Mouse (Mus musculus) intestine, embryonic 15.5 days (tissue): ENCODE data around the gene Lfng. TPM values are rescaled to one million over a fixed set of nuclear protein-coding genes. Genes with fewer than 3 reads are reported as not detected.

Experiments used
- ATAC-seq: fragments of 200-750 bp; cut with Nextera tagmentation; 2 replicates; pipeline ENCODE4 v1.8.0; 2017; ENCODE audit warnings: moderate TSS enrichment, moderate library complexity
- H3K27ac ChIP-seq: fragments of 300-500 bp; sonication (generic); 2 replicates; pipeline ENCODE4 v1.5.1; 2015; ENCODE audit warnings: mild to moderate bottlenecking, inconsistent platforms
- H3K27me3 ChIP-seq: fragments of 300-500 bp; sonication (generic); replicated peaks from 2 replicates; pipeline ENCODE4 v1.6.1; 2015; ENCODE audit warnings: inconsistent platforms
- H3K36me3 ChIP-seq: fragments of 300-500 bp; sonication (generic); 2 replicates; pipeline ENCODE4 v1.6.1; 2015; ENCODE audit warnings: inconsistent platforms
- H3K4me1 ChIP-seq: fragments of 300-500 bp; sonication (generic); replicated peaks from 2 replicates; pipeline ENCODE4 v1.6.1; 2015; ENCODE audit warnings: inconsistent platforms
- H3K4me2 ChIP-seq: fragments of 300-500 bp; sonication (generic); replicated peaks from 2 replicates; pipeline ENCODE4 v1.6.1; 2015; ENCODE audit warnings: mild to moderate bottlenecking, inconsistent platforms
- H3K4me3 ChIP-seq: fragments of 300-500 bp; sonication (generic); replicated peaks from 2 replicates; pipeline ENCODE4 v1.5.1; 2015; ENCODE audit warnings: inconsistent platforms
- H3K9ac ChIP-seq: fragments of 300-500 bp; sonication (generic); 2 replicates; pipeline ENCODE4 v1.6.1; 2015; ENCODE audit warnings: inconsistent platforms
- H3K9me3 ChIP-seq: fragments of 300-500 bp; sonication (generic); 2 replicates; pipeline ENCODE4 v1.6.1; 2016; ENCODE audit warnings: inconsistent platforms
- WGBS: fragments of 180-500 bp; shearing (Covaris S2); methylation state at CpG from one replicate; pipeline ENCODE4 v1.1.7; 2015; 5-methylcytosine and 5-hydroxymethylcytosine counted together
- polyA plus RNA-seq: library from polyadenylated mRNA; unstranded; fragments of >200 nt; fragmentation: Nextera tagmentation; extraction: Ambion mirVana; gene quantifications from 2 replicates; pipeline ENCODE4 v1.2.1, GENCODE M21; 2015

Lfng gene
- polyA plus RNA-seq, 1 experiment from 2014 or later, result 14.8 TPM

GRCm38 (mm10) chr5:140610273-140611011 is 3.3 kb downstream of the Lfng start:
- Histone ChIP-seq H3K27me3 (peaks cover 20% of the 10 kb centered on the region), H3K4me1 (peaks cover 62% of the 10 kb centered on the region), H3K27ac (peak overlapping the region; percentile 87), H3K4me2 (peak overlapping the region; percentile 83), H3K9ac (peak overlapping the region; percentile 31), H3K4me3 (peak overlapping the region; percentile 49), H3K36me3 (peaks cover 3% of the 10 kb centered on the region; the same call in 1 of the 2 replicates), H3K9me3 (no peaks in the 10 kb centered on the region)
- WGBS, result 3% methylated on average over 30 of the region's 30 CpGs
- ATAC-seq, result peak; percentile 39

GRCm38 (mm10) chr5:140611021-140611583 is 4.0 kb downstream of the Lfng start:
- Histone ChIP-seq H3K27me3 (peaks cover 17% of the 10 kb centered on the region), H3K9ac (peak overlapping the region; percentile 31), H3K4me1 (peaks cover 60% of the 10 kb centered on the region), H3K9me3 (no peaks in the 10 kb centered on the region), H3K4me2 (peak overlapping the region; percentile 83), H3K4me3 (peak overlapping the region; percentile 49), H3K27ac (peak overlapping the region; percentile 87), H3K36me3 (peaks cover 3% of the 10 kb centered on the region; the same call in 1 of the 2 replicates)
- WGBS, result 12% methylated on average over 21 of the region's 21 CpGs
- peak; percentile 78 for ATAC-seq

- 0 out of 2 replicates have a peak overlapping the region, but pooled peaks have one; percentile 31 for H3K9ac ChIP-seq
- no peaks in the 10 kb centered on the region for H3K9me3 ChIP-seq
- H3K27ac ChIP-seq, result peak overlapping the region; percentile 87
- peak; percentile 54 for ATAC-seq
- peaks cover 58% of the 10 kb centered on the region for H3K4me1 ChIP-seq
- peaks cover 3% of the 10 kb centered on the region; the same call in 1 of the 2 replicates for H3K36me3 ChIP-seq
- peaks cover 11% of the 10 kb centered on the region for H3K27me3 ChIP-seq
- peak overlapping the region; percentile 83 for H3K4me2 ChIP-seq
- WGBS, result 18% methylated on average over 15 of the region's 15 CpGs
- peak overlapping the region; percentile 49 for H3K4me3 ChIP-seq
Measured at GRCm38 (mm10) chr5:140611611-140612185, 4.6 kb downstream of the Lfng start.

DNA sequence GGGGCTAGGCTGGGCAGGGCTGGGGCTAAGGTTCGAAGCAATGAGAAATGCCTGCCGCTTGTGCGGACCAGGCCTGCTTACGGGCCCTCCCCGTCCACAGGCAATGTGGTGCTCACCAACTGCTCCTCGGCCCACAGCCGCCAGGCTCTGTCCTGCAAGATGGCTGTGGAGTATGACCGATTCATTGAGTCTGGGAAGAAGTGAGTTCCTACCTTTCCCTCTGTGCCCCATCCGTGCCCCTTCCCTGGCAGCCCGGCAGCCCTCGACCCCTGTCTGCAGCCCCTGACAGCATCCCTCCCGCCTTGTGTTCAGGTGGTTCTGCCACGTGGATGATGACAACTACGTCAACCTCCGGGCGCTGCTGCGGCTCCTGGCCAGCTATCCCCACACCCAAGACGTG is 5.1 kb downstream of the Lfng start:
- no peaks in the 10 kb centered on the region for H3K9me3 ChIP-seq
- H3K27ac ChIP-seq, result peak overlapping the region; percentile 87
- peaks cover 57% of the 10 kb centered on the region for H3K4me1 ChIP-seq
- 0 out of 2 replicates have a peak overlapping the region, but pooled peaks have one; percentile 31 for H3K9ac ChIP-seq
- peak overlapping the region; percentile 49 for H3K4me3 ChIP-seq
- H3K4me2 ChIP-seq, result peak overlapping the region; percentile 83
- peaks cover 3% of the 10 kb centered on the region; the same call in 1 of the 2 replicates for H3K36me3 ChIP-seq
- 53% methylated on average over 18 of the region's 18 CpGs for WGBS
- H3K27me3 ChIP-seq, result peaks cover 6% of the 10 kb centered on the region; the same call in 1 of the 2 replicates
- no peak for ATAC-seq

GRCm38 (mm10) chr5:140614141-140614540 is 7.0 kb downstream of the Lfng start:
- no peak overlapping the region for H3K9ac ChIP-seq
- no peak overlapping the region for H3K4me2 ChIP-seq
- 88% methylated on average over 10 of the region's 10 CpGs for WGBS
- no peaks in the 10 kb centered on the region for H3K9me3 ChIP-seq
- H3K36me3 ChIP-seq, result peaks cover 3% of the 10 kb centered on the region; the same call in 1 of the 2 replicates
- H3K4me3 ChIP-seq, result no peak overlapping the region
- H3K27ac ChIP-seq, result no peak overlapping the region
- no peak for ATAC-seq
- no peaks in the 10 kb centered on the region; the same call in 1 of the 2 replicates for H3K27me3 ChIP-seq
- H3K4me1 ChIP-seq, result peaks cover 42% of the 10 kb centered on the region

DNA sequence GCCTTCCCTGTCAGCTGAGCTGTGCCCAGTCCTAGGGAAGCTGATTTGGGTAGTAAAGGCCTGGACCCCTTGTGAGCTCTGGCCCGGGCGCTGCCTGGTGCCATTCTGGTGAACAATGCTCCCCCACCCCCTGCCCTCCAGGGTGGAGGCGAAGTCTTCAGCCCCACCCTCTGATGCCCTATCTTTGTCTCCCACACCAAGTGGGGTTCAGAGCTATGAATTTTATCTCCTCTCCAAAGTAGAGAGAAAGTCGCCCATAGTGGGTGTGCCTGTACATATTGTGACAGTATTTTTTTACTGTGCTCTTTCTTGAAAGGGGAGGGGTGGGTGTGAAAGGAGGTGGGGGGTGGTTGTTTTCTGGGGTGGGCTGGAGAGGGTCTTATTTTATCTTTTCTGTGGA is 7.7 kb downstream of the Lfng start:
- H3K27me3 ChIP-seq, result no peaks in the 10 kb centered on the region
- peaks cover 37% of the 10 kb centered on the region for H3K4me1 ChIP-seq
- 79% methylated on average over 4 of the region's 4 CpGs for WGBS
- no peak overlapping the region for H3K9ac ChIP-seq
- no peak overlapping the region for H3K27ac ChIP-seq
- H3K4me2 ChIP-seq, result no peak overlapping the region
- no peaks in the 10 kb centered on the region for H3K9me3 ChIP-seq
- H3K36me3 ChIP-seq, result peaks cover 3% of the 10 kb centered on the region; the same call in 1 of the 2 replicates
- ATAC-seq, result no peak
- no peak overlapping the region for H3K4me3 ChIP-seq

DNA sequence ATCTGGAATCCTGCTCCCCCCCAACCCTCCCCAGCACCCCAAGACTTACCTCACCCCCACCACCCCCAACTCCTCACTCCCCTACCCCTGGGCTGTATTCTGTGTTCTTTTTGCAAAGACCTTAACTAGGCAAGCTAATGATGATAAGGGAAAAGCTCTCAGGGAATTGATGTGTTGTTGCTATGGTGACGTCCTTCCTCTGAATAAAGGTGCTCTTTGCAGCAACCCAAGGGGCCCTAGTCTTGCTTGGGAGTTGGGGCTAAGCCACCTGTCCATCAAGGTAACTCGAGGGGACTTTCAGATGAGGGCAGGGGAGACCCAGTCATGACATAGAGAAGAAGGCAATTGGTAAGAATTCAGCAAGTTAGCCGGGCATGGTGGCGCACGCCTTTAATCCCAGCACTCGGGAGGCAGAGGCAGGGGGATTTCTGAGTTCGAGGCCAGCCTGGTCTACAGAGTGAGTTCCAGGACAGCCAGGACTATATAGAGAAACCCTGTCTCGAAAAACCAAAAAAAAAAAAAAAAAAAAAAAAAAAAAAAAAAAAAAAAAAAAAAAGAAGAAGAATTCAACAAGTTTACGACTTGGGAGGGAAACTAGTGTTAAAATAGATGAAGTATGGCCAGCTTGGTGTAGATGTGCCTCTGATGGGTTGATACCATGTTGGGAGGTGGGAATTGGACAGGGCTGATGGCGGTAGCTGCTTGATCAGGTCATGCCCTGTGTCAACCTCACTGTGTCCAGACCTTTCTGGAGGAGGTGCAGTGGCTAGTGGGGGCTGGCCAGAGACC is 8.4 kb downstream of the Lfng start:
- no peak for ATAC-seq
- Histone ChIP-seq H3K4me3 (no peak overlapping the region), H3K9ac (no peak overlapping the region), H3K4me2 (no peak overlapping the region), H3K27me3 (no peaks in the 10 kb centered on the region), H3K9me3 (no peaks in the 10 kb centered on the region), H3K36me3 (peaks cover 3% of the 10 kb centered on the region; the same call in 1 of the 2 replicates), H3K27ac (no peak overlapping the region), H3K4me1 (peaks cover 33% of the 10 kb centered on the region)
- WGBS, result 79% methylated on average over 10 of the region's 10 CpGs

- Histone ChIP-seq H3K36me3 (peaks cover 3% of the 10 kb centered on the region; the same call in 1 of the 2 replicates), H3K4me3 (no peak overlapping the region), H3K27me3 (no peaks in the 10 kb centered on the region), H3K27ac (peak overlapping the region; percentile 24; the same call in 1 of the 2 replicates), H3K9ac (no peak overlapping the region), H3K4me1 (peaks cover 27% of the 10 kb centered on the region), H3K4me2 (no peak overlapping the region), H3K9me3 (no peaks in the 10 kb centered on the region)
- ATAC-seq, result no peak
- WGBS, result 85% methylated on average over 6 of the region's 6 CpGs
Measured at GRCm38 (mm10) chr5:140616110-140616503, 9.0 kb downstream of the Lfng start.

- Histone ChIP-seq H3K4me3 (no peak overlapping the region), H3K27ac (peak overlapping the region; percentile 24; the same call in 1 of the 2 replicates), H3K36me3 (peaks cover 3% of the 10 kb centered on the region; the same call in 1 of the 2 replicates), H3K27me3 (no peaks in the 10 kb centered on the region), H3K4me1 (peaks cover 22% of the 10 kb centered on the region), H3K4me2 (no peak overlapping the region), H3K9ac (no peak overlapping the region), H3K9me3 (no peaks in the 10 kb centered on the region)
- WGBS, result 58% methylated on average over 9 of the region's 9 CpGs
- no peak for ATAC-seq
Measured at GRCm38 (mm10) chr5:140616691-140617090, 9.6 kb downstream of the Lfng start.

- 0 out of 2 replicates have a peak, but pooled peaks cover 13% of the 10 kb centered on the region for H3K4me1 ChIP-seq
- H3K36me3 ChIP-seq, result peaks cover 7% of the 10 kb centered on the region; the same call in 1 of the 2 replicates
- H3K9me3 ChIP-seq, result no peaks in the 10 kb centered on the region
- H3K27ac ChIP-seq, result no peak overlapping the region
- ATAC-seq, result no peak
- H3K27me3 ChIP-seq, result no peaks in the 10 kb centered on the region
- WGBS, result 74% methylated on average over 5 of the region's 5 CpGs
- no peak overlapping the region for H3K4me3 ChIP-seq
- no peak overlapping the region for H3K9ac ChIP-seq
- no peak overlapping the region for H3K4me2 ChIP-seq
Measured at GRCm38 (mm10) chr5:140617714-140618113, 10.6 kb downstream of the Lfng start.

DNA sequence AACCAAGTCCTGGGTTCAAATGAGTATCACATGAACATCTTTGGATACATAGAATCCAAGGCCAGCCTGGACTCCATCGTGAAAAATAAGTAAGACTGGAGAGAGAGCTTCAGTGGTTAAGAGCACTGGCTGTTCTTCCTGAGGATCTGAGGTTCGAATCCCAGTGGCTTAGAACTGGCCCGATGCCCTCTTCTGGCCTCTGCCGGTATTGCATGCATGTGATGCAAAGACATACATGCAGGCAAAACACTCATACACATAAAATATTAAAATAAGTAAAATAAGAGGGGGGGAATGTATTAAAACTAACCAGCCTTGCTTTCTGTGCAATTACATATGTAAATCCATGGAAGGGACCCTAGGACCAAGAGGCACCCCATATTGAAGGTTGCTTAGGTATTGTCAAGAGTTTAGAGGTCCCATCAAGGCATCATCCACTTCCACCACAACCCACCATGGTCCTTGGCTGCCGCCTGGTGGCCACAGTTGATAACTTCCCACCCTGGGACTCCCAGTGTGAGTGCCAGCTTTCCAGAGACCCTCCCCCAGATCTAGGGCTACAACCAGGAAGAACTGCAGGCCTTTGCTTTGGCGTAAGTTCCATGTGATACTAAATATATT is 12.1 kb downstream of the Lfng start:
- no peak overlapping the region for H3K9ac ChIP-seq
- WGBS, result 20% methylated on average over 6 of the region's 6 CpGs
- ATAC-seq, result peak; percentile 29; the same call in 1 of the 2 replicates
- peaks cover 10% of the 10 kb centered on the region; the same call in 1 of the 2 replicates for H3K4me1 ChIP-seq
- H3K27ac ChIP-seq, result no peak overlapping the region
- no peaks in the 10 kb centered on the region for H3K27me3 ChIP-seq
- H3K9me3 ChIP-seq, result no peaks in the 10 kb centered on the region
- H3K4me2 ChIP-seq, result no peak overlapping the region
- no peak overlapping the region for H3K4me3 ChIP-seq
- peaks cover 17% of the 10 kb centered on the region for H3K36me3 ChIP-seq
